Mouse (Mus musculus) lung, adult 2 months (tissue): ENCODE data around the gene Xrcc1.

Experiments used
- CTCF ChIP-seq: fragments of 200-500 bp; IDR thresholded peaks from 2 replicates; pipeline ENCODE4 v1.5.1; 2011; ENCODE audit warnings: mild to moderate bottlenecking, low read length, control low read depth; ENCODE audit not compliant: insufficient read depth
- POLR2A ChIP-seq: fragments of 200-500 bp; IDR thresholded peaks from 2 replicates; pipeline ENCODE4 v1.6.1; 2011; ENCODE audit warnings: low read depth, mild to moderate bottlenecking, control low read depth, low read length, borderline replicate concordance; ENCODE audit errors: extremely low read depth

DNA sequence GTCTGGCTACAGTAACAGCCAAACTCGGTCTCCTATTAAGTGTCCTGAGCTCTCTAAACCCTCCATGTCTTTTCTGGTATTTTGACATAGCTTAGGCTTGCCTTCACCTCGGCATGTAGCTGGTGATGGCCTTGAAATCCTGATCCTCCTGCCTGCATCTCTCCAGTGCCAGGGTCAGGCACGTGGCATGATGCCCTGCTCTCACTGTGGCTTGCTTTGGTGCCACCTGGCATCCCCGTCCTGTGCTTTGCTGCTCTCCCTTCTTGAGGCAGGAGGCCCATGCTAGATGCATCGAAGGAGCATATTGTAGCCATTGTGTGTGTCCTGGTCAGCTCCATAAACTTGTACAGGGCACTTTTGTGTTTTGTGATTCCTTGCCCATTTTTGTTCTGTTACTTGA lies 8.5 kb upstream of the Xrcc1 start:
- TF ChIP-seq CTCF (no peak), POLR2A (no peak)
